Mouse (Mus musculus): ENCODE measurements around the gene Ranbp3l.
"Not testable (repeated sequence)": the region's sequence is repeated elsewhere in the genome, so short reads cannot be mapped to it uniquely, and the experiment has no call there.

The Ranbp3l gene

DNA sequence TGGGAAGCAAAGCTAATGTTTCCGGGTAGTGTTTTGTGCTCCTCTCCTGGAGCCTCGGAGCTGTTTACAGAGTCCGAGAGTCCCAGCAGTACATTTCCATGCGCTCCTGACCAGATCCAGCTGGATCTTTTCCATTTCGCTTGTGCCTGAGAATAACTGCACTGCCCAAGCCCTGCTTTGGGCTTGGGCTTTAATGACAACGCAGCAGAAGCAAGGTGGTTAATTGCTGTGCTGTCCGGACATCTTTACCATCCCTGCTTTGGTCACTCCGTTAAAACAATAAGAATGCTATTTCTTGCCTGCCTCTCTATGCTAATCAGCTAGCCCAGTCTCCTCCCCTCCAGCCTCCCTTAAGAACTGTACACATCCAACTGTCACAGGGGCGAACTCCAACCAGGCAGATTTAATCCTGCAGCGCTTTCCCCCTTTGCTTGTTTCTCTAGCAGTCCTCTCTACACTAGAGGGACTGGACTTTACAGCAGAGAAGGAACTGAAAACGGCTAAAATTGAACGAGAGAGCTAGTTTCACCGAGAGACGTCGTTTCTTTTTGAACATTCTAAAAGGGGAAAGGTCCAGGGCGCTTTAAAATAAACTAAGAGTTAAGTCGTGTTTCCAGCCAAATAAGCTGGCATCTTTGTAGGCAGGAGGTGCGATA, at the start of gene Ranbp3l:
Ranbp3l (plus strand) TSS at position 377 of the 656 bp plus-strand sequence.
- in situ Hi-C loops (cut with MboI; ENCODE audit: low pct_unique_long_range_greater_than_20kb in 1 of 2, low sequenced_read_pairs in 2 of 2, unreplicated experiment in 1 of 2), result no loop called here

DNA sequence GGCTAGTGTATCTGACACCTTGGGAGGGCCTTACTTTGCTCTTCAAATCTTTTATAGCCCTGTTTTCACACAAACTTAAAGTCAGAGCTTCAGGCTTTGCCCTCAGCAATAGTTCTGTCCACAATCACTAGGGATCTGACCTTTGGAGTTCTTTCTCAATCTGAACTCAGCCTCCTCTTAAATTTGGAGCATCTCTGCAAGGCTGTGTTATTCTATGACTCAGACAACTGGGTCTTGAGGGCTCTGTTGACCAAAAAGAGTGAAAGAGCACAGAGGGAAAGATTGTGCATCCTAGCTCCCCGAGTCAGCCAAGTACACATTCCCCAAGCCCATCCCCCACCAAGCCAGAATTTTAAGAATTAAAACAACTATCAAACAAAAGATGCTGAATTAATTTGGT, 37.7 kb upstream of the Ranbp3l start:
- in situ Hi-C loops (cut with MboI; ENCODE audit: low pct_unique_long_range_greater_than_20kb in 1 of 2, low sequenced_read_pairs in 2 of 2, unreplicated experiment in 1 of 2), result no loop called here

DNA sequence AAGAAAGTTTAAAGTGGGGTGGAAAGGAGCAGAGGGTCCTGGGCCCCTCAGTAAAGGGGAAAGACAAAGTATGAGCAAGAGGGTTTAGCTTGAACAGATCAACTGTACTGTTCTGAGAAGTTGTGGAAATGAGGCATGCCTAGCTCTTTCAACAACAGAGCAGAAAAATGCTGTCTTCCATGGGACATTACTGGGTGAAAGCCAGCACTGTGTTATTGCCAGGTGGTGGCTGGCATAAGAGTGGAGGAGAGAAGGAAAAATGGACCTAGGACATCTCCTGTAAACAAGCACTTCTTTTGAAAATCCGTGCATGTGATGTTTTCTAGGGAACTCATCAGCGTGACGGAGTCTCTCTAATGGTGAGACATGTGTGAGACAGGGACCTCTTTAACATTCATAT, 30.8 kb upstream of the Ranbp3l start:
- in situ Hi-C loops (cut with MboI; ENCODE audit: low pct_unique_long_range_greater_than_20kb in 1 of 2, low sequenced_read_pairs in 2 of 2, unreplicated experiment in 1 of 2), result no loop called here

GRCm38 (mm10) chr15:8940861-8941260, 26.9 kb upstream of the Ranbp3l start:
- in situ Hi-C loops (cut with MboI; ENCODE audit: low pct_unique_long_range_greater_than_20kb in 1 of 2, low sequenced_read_pairs in 2 of 2, unreplicated experiment in 1 of 2), result no loop called here

DNA sequence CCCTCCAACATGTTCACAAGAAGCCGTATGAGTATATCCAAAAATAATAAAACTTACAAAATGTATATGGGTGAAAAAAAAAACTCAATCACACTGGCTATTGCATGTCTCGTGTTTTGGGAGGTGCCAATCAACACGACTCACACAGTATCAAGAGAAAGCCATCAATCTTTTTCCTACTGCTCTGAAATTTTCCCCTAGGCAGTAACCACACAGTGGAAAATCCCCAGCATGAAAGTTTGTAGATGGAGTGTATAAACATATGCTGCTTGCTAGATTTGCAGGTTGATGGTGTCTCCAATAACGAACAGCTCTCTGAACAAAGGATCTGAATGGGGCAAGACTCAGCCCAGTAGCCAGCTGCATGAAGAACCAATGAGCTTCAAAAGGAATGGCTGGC, 16.9 kb upstream of the Ranbp3l start:
- in situ Hi-C loops (cut with MboI; ENCODE audit: low pct_unique_long_range_greater_than_20kb in 1 of 2, low sequenced_read_pairs in 2 of 2, unreplicated experiment in 1 of 2), result no loop called here

- in situ Hi-C loops (cut with MboI; ENCODE audit: low pct_unique_long_range_greater_than_20kb in 1 of 2, low sequenced_read_pairs in 2 of 2, unreplicated experiment in 1 of 2), result no loop called here
Measured at GRCm38 (mm10) chr15:8963323-8963722, 4.4 kb upstream of the Ranbp3l start.

DNA sequence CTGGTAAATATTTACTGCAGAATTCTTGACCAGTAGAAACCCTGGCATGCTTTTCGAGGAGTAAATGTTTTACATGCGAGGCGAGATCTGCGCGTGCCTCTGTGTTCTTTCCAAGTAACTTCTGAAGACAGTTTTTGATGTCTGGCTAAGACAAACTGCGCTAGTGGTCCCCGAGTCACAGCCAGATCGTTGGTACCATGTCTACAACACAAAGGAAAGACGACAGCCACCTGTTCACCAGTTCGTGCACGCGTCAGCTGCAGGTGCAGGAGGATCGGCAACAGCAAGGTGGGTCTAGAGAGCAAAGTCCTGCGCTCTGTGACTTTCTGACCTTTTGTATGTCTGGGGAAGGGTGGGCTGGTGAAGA, 463 bp downstream of the Ranbp3l start:
- in situ Hi-C loops (cut with MboI; ENCODE audit: low pct_unique_long_range_greater_than_20kb in 1 of 2, low sequenced_read_pairs in 2 of 2, unreplicated experiment in 1 of 2), result no loop called here

GRCm38 (mm10) chr15:8969061-8969635, 1.4 kb downstream of the Ranbp3l start:
- in situ Hi-C loops (cut with MboI; ENCODE audit: low pct_unique_long_range_greater_than_20kb in 1 of 2, low sequenced_read_pairs in 2 of 2, unreplicated experiment in 1 of 2), result no loop called here

- in situ Hi-C loops (cut with MboI; ENCODE audit: low pct_unique_long_range_greater_than_20kb in 1 of 2, low sequenced_read_pairs in 2 of 2, unreplicated experiment in 1 of 2), result no loop called here
Measured at GRCm38 (mm10) chr15:8991211-8991610, 23.5 kb downstream of the Ranbp3l start.

DNA sequence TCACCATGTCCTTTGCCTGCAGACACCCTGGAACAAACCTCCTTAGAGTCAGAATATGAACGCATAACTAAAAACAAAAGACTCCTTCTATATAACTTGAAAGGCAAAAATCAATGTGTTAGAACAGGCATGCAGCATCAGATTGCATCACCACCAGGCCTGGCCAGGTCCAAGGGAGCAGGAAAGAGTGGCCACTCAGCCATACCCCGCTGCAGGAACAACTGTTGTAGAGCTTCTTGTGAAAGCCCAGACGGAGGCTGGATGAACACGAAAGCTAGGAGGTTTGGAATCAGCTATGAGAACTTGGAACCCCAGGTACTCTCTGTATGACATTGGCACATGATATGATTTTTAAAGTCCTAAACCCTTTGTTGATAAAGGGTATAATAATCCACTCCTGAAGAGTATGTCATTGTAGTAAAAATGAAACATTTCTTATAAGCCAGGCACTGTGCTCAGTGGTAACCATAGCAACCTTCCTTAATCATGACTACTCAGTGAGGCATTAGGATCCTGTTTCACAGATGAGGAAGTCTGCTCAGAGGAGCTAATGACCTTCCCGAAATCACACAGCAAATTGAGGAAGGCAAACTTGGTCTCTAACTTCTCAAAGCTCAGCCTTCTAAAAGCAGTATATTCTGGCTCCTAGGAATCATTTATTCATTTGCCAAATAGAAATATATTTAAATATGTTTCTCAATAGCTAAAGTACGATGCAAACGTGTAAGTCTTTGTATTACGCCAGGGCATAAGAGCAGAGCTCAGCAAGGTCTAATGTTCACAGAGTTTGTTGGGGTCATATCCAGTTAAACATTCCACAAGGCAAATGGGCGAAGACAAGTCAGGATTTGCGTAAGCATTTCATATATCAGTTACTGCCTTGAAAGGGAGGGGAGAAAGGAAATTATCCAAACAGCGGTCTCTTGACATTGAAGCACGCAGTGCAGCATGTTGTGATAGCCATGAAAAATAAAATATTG, 24.4 kb downstream of the Ranbp3l start:
- in situ Hi-C loops (cut with MboI; ENCODE audit: low pct_unique_long_range_greater_than_20kb in 1 of 2, low sequenced_read_pairs in 2 of 2, unreplicated experiment in 1 of 2), result no loop called here

DNA sequence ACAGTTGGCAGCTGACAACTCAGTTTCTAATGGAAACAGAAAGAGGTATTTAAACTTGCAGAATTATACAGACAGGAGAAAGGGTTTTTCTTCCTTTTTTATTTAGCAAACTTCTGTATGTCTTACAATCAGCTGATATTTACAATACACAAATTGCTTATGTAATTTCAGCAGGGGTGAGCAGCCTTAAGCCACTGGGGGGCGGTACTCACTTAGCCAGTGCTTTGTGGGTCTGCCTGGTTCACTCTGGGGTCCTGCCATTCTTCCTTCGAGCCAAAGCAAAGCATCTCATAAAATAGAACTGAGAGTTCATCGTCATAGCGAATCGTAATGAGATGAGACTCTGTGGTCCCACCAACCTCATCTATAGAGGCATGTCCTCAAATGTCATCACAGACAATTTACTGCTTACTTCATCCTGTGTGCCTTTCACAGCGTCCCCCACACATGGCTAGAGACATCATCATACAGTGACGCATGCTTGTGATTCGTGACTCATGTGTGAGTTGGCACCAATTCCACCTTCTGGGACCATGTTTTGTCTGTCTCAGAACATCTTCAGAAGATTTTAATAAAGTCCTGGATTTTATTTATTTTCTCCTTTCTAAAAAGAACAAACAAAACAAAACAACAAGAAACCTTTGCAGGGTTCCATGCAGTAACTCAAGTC, 27.0 kb downstream of the Ranbp3l start:
- in situ Hi-C loops (cut with MboI; ENCODE audit: low pct_unique_long_range_greater_than_20kb in 1 of 2, low sequenced_read_pairs in 2 of 2, unreplicated experiment in 1 of 2), result no loop called here

GRCm38 (mm10) chr15:8995490-8995889, 27.7 kb downstream of the Ranbp3l start:
- in situ Hi-C loops (cut with MboI; ENCODE audit: low pct_unique_long_range_greater_than_20kb in 1 of 2, low sequenced_read_pairs in 2 of 2, unreplicated experiment in 1 of 2), result no loop called here

DNA sequence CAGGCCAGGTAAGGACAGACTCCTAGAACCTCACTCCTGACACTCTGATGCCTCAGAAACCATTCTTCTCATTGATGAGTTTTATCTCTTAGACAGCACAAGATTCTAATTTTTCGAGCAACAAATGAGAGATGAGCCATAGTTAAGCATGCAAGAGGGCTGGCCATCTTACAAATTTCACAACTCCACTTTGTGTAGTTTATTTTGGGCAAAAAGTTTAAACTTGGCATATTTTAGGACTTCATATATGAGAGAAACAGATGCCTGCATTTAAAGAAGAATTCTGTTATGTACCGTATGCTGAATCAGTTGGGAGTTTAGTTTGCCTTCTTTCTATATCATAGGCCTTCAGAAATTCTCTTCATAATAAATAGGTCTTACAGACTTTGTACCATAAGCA, 35.0 kb downstream of the Ranbp3l start:
- in situ Hi-C loops (cut with MboI; ENCODE audit: low pct_unique_long_range_greater_than_20kb in 1 of 2, low sequenced_read_pairs in 2 of 2, unreplicated experiment in 1 of 2), result no loop called here

- in situ Hi-C loops (cut with MboI; ENCODE audit: low pct_unique_long_range_greater_than_20kb in 1 of 2, low sequenced_read_pairs in 2 of 2, unreplicated experiment in 1 of 2), result no loop called here
Measured at GRCm38 (mm10) chr15:9009196-9009595, 41.4 kb downstream of the Ranbp3l start.

DNA sequence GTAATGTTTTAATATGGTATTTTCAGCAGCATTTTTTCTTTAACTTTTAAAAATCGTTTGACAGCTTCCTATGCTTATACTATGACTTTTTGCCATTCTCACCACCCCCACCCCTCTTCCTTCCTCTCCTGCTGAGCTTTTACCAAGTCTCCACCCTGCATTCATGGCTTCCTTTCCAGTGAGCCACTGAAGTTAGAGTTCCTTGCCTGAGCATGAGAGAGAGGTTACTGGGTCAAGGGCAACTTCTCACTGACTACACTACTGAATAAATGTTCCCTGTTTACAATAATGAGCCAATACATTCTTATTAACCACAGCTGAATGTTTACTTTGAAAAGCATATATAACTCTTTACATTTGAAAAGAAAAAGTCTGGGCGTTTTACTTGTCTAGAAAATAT, 46.8 kb downstream of the Ranbp3l start:
- in situ Hi-C loops (cut with MboI; ENCODE audit: low pct_unique_long_range_greater_than_20kb in 1 of 2, low sequenced_read_pairs in 2 of 2, unreplicated experiment in 1 of 2), result no loop called here

GRCm38 (mm10) chr15:9015496-9015895, 47.7 kb downstream of the Ranbp3l start:
- in situ Hi-C loops (cut with MboI; ENCODE audit: low pct_unique_long_range_greater_than_20kb in 1 of 2, low sequenced_read_pairs in 2 of 2, unreplicated experiment in 1 of 2), result not testable (repeated sequence)

DNA sequence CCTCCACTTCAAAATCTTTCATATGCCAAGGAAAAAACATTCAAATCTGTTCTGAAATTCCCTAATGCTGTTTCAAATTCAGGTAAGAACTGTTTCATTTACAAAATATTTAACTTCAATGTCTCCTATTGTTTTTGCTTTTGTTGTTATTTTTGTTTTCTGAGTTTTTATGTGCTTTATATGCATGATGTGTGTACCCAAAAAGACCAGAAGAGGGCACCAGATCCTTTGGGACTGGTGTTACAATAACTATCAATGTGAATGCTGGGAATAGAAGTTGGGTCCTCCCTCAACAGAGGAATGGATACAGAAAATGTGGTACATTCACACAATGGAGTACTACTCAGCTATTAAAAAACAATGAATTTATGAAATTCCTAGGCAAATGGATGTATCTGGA, 88.0 kb downstream of the Ranbp3l start:
- in situ Hi-C loops (cut with MboI; ENCODE audit: low pct_unique_long_range_greater_than_20kb in 1 of 2, low sequenced_read_pairs in 2 of 2, unreplicated experiment in 1 of 2), result no loop called here

GRCm38 (mm10) chr15:9059856-9060255, 92.1 kb downstream of the Ranbp3l start:
- in situ Hi-C loops (cut with MboI; ENCODE audit: low pct_unique_long_range_greater_than_20kb in 1 of 2, low sequenced_read_pairs in 2 of 2, unreplicated experiment in 1 of 2), result no loop called here
